ENCODE assay signal across 17 mouse cellular contexts in the genomic region with DNA sequence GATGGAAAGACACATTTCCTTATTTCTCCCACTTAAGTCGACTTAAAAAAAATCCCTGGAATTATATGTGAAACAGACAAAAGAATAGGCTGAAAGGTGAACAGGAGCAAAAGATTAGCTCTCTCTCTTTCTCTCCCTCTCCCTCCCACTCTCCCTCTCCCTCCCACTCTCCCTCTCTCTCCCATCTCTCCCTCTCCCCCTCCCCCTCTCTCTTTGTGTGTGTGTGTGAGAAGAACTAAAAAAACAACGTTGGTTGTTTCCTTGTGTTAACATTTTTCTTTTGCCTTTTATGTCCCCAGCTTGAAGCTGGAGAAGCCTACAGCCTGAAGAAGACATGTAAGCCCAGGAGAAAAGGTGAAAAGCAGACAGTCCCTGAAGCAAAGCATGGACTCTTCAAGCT.
DNase-seq lines count a peak whose midpoint lies in the region; ATAC-seq and TF ChIP-seq lines count a peak whose summit lies in the region.
"Had no signal": no experiment of that assay in that cellular context is flagged by ENCODE, and none has a peak within 500 bp of the region (broad histone marks: within the 10 kb centered on the region; RNA-seq: fewer than 3 reads in every experiment).

No protein-coding gene starts in this region.

- H3K36me3 ChIP-seq in forebrain, postnatal 0 days (ENCODE audit: insufficient read depth): no peaks in the 10 kb centered on the region
- H3K36me3 ChIP-seq in forebrain, embryonic 16.5 days (ENCODE audit: control insufficient read depth, insufficient read depth): no peaks in the 10 kb centered on the region
- no peaks in the 10 kb centered on the region for H3K36me3 ChIP-seq in midbrain, embryonic 14.5 days (ENCODE audit: control insufficient read depth, insufficient read depth, low read length)
- no peaks in the 10 kb centered on the region for H3K36me3 ChIP-seq in midbrain, embryonic 11.5 days (ENCODE audit: control insufficient read depth, insufficient read depth, low read length)
- H3K36me3 ChIP-seq: embryonic facial prominence, embryonic 10.5 days; embryonic facial prominence, embryonic 12.5 days had no signal

- H3K4me2 ChIP-seq in forebrain, postnatal 0 days (ENCODE audit: low read depth): no peak overlapping the region
- no peak overlapping the region for H3K4me2 ChIP-seq in forebrain, embryonic 16.5 days (ENCODE audit: low read length)
- no peak overlapping the region for H3K4me2 ChIP-seq in midbrain, embryonic 14.5 days (ENCODE audit: low read length)
- H3K4me2 ChIP-seq in midbrain, embryonic 11.5 days: no peak overlapping the region
- H3K4me2 ChIP-seq: embryonic facial prominence, embryonic 12.5 days; forebrain, embryonic 13.5 days had no signal

- WGBS in forebrain, postnatal 0 days: 7% methylated on average over 2 of the region's 2 CpGs
- 9% methylated on average over 2 of the region's 2 CpGs for WGBS in forebrain, embryonic 16.5 days
- whole genome bisulfite sequencing in midbrain, embryonic 14.5 days: 9% methylated on average over 2 of the region's 2 CpGs
- WGBS in midbrain, embryonic 11.5 days: 13% methylated on average over 2 of the region's 2 CpGs

- H3K27me3 ChIP-seq in forebrain, postnatal 0 days (ENCODE audit: insufficient read depth, low read length): no peaks in the 10 kb centered on the region
- no peaks in the 10 kb centered on the region for H3K27me3 ChIP-seq in forebrain, embryonic 16.5 days (replicated peaks; ENCODE audit: control insufficient read depth, insufficient read depth, low read length)
- no peaks in the 10 kb centered on the region for H3K27me3 ChIP-seq in midbrain, embryonic 14.5 days (ENCODE audit: control insufficient read depth, insufficient read depth, low read length)
- no peaks in the 10 kb centered on the region for H3K27me3 ChIP-seq in midbrain, embryonic 11.5 days (ENCODE audit: control insufficient read depth, insufficient read depth, low read length)
- H3K27me3 ChIP-seq: embryonic facial prominence, embryonic 12.5 days had no signal

- H3K27ac ChIP-seq in forebrain, postnatal 0 days (ENCODE audit: low read depth, low read length): no peak overlapping the region
- H3K27ac ChIP-seq in forebrain, embryonic 16.5 days (ENCODE audit: low read length): no peak overlapping the region
- no peak overlapping the region for H3K27ac ChIP-seq in midbrain, embryonic 14.5 days (replicated peaks; ENCODE audit: low read depth, low read length)
- H3K27ac ChIP-seq in midbrain, embryonic 11.5 days (ENCODE audit: low read depth, low read length): no peak overlapping the region
- H3K27ac ChIP-seq: embryonic facial prominence, embryonic 10.5 days; embryonic facial prominence, embryonic 12.5 days; forebrain, embryonic 13.5 days had no signal

- H3K4me1 ChIP-seq in forebrain, postnatal 0 days (ENCODE audit: insufficient read depth): peaks cover 14% of the 10 kb centered on the region
- H3K4me1 ChIP-seq in forebrain, embryonic 16.5 days (replicated peaks; ENCODE audit: control insufficient read depth, insufficient read depth, low read length): peaks cover 18% of the 10 kb centered on the region
- peaks cover 10% of the 10 kb centered on the region for H3K4me1 ChIP-seq in midbrain, embryonic 14.5 days (ENCODE audit: control insufficient read depth, insufficient read depth, low read length)
- H3K4me1 ChIP-seq in midbrain, embryonic 11.5 days (ENCODE audit: control insufficient read depth, insufficient read depth, low read length): peaks cover 8% of the 10 kb centered on the region
- H3K4me1 ChIP-seq: embryonic facial prominence, embryonic 12.5 days had no signal

- no peak for TF ChIP-seq CTCF in forebrain, postnatal 0 days (IDR thresholded peaks at IDR 0.05; ENCODE audit: low read depth)
- TF ChIP-seq CTCF in brain, embryonic 14.5 days (IDR thresholded peaks at IDR 0.05; ENCODE audit: borderline replicate concordance, extremely low read depth, insufficient read depth, insufficient read length): no peak

- peak; percentile 10 for DNase-seq in forebrain, postnatal 0 days
- peak; percentile 54 for DNase-seq in midbrain, embryonic 14.5 days
- no peak for DNase-seq in midbrain, embryonic 11.5 days (ENCODE audit: low spot score, missing footprints)
- peak; percentile 53 for DNase-seq in brain, embryonic 14.5 days (ENCODE audit: low read depth)
- DNase-seq in urinary bladder, postnatal 25 days (ENCODE audit: low spot score): no peak
- DNase-seq: adrenal gland, adult 2 months; adrenal gland, postnatal 10 days; adrenal gland, postnatal 25 days; cerebellum, adult 11-12 months; cerebellum, adult 2 months; cerebellum, adult 9-10 months; cerebellum, postnatal 10 days; cerebellum, postnatal 25 days had no signal

- no peak overlapping the region for H3K9ac ChIP-seq in forebrain, postnatal 0 days
- H3K9ac ChIP-seq in forebrain, embryonic 16.5 days (replicated peaks; ENCODE audit: low read depth, low read length): no peak overlapping the region
- no peak overlapping the region for H3K9ac ChIP-seq in midbrain, embryonic 14.5 days (replicated peaks; ENCODE audit: low read length)
- H3K9ac ChIP-seq in midbrain, embryonic 11.5 days (ENCODE audit: low read length): no peak overlapping the region
- H3K9ac ChIP-seq: embryonic facial prominence, embryonic 12.5 days; forebrain, embryonic 13.5 days had no signal

- H3K9me3 ChIP-seq in forebrain, postnatal 0 days (ENCODE audit: low read length): no peaks in the 10 kb centered on the region
- no peaks in the 10 kb centered on the region for H3K9me3 ChIP-seq in forebrain, embryonic 16.5 days (ENCODE audit: control insufficient read depth, low read length)
- H3K9me3 ChIP-seq in midbrain, embryonic 14.5 days (ENCODE audit: control insufficient read depth, low read length): no peaks in the 10 kb centered on the region
- H3K9me3 ChIP-seq in midbrain, embryonic 11.5 days (ENCODE audit: control insufficient read depth, low read length): no peaks in the 10 kb centered on the region
- H3K9me3 ChIP-seq: embryonic facial prominence, embryonic 10.5 days; embryonic facial prominence, embryonic 12.5 days; forebrain, embryonic 13.5 days had no signal

- no peak overlapping the region for H3K4me3 ChIP-seq in forebrain, postnatal 0 days (ENCODE audit: low read depth, low read length)
- H3K4me3 ChIP-seq in forebrain, embryonic 16.5 days (replicated peaks; ENCODE audit: low read length): no peak overlapping the region
- H3K4me3 ChIP-seq in midbrain, embryonic 14.5 days (replicated peaks; ENCODE audit: low read depth, low read length): no peak overlapping the region
- no peak overlapping the region for H3K4me3 ChIP-seq in midbrain, embryonic 11.5 days (ENCODE audit: low read depth, low read length)
- H3K4me3 ChIP-seq: embryonic facial prominence, embryonic 10.5 days; embryonic facial prominence, embryonic 12.5 days; forebrain, embryonic 13.5 days had no signal

- no peak for ATAC-seq in forebrain, postnatal 0 days
- no peak for ATAC-seq in forebrain, embryonic 16.5 days
- ATAC-seq in midbrain, embryonic 14.5 days (ENCODE audit: low FRiP score, low TSS enrichment): no peak
- no peak for ATAC-seq in midbrain, embryonic 11.5 days (ENCODE audit: low FRiP score)
- ATAC-seq: forebrain, embryonic 13.5 days had no signal

- no peak for TF ChIP-seq POLR2A in brain, embryonic 14.5 days (IDR thresholded peaks at IDR 0.05; ENCODE audit: borderline replicate concordance, extremely low read depth, insufficient read depth, insufficient read length, poor library complexity, severe bottlenecking)

Comparison
In these comparisons a context has a peak if more than half of its experiments do, and no peak if none do; other contexts are left out.
1. DNase-seq: peak in forebrain, postnatal 0 days (single experiment), midbrain, embryonic 14.5 days (single experiment) and brain, embryonic 14.5 days (single experiment); none in midbrain, embryonic 11.5 days (single experiment) and urinary bladder, postnatal 25 days (single experiment).